Mouse (Mus musculus): Measurements from ENCODE around the gene Lysmd1. TPM values are rescaled to one million over a fixed set of nuclear protein-coding genes. Genes with fewer than 3 reads are reported as not detected.
"Not testable (repeated sequence)": the region's sequence is repeated elsewhere in the genome, so short reads cannot be mapped to it uniquely, and the experiment has no call there.

The Lysmd1 gene
- total RNA-seq (2021), result 10 to 100 TPM; 16.5 to 18.4 TPM

DNA sequence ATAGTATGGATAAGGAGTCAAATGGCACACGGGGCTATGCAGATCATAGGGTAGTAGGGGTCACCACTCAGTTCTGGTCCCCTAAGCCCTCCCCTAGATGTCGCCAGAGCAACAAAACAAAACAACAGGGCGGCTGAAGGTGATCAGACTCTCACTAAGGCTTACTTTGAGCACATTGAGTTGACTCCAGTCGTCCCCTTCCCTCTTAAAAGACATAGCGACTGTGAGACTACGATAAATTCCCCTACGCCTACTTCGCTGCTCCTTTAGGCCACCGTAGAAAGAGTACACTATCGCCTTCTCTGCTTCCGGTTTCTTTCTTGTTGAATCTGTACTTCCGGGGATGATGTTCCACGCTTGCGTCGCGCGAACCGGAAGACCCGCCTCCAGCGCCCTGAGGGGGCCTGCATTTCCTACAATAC, at the start of gene Lysmd1, which contains the start of gene Scnm1:
Gene Lysmd1, plus strand, starts transcription at position 409 of the 422 bp plus-strand sequence.
Gene Scnm1, minus strand, starts transcription at position 332 of the 422 bp plus-strand sequence.
- peak; percentile 68 to 70 for DNase-seq (ENCODE audit: extremely low spot score in 1 of 2, low spot score in 1 of 2)

DNA sequence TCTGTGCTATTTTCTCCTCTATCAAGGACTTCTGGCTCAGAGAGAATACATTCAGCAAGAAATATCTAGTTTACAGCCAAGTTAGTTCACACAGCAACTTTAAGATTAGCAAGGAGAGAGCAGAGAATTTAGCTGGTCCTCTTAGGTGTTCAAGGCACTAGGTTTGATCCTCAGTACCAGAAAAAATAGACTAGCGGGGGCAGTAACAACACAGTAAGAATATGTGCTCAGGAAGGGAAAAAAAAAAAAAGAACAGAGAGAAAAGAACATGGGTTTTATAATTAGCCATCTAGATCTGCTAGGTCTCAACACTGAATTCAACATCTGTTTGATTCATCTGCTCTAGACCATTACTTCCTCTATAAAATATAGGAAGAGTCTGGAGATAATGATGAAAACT, 45.8 kb upstream of the Lysmd1 start:
- no peak for DNase-seq (ENCODE audit: extremely low spot score in 1 of 2, low spot score in 1 of 2)

DNA sequence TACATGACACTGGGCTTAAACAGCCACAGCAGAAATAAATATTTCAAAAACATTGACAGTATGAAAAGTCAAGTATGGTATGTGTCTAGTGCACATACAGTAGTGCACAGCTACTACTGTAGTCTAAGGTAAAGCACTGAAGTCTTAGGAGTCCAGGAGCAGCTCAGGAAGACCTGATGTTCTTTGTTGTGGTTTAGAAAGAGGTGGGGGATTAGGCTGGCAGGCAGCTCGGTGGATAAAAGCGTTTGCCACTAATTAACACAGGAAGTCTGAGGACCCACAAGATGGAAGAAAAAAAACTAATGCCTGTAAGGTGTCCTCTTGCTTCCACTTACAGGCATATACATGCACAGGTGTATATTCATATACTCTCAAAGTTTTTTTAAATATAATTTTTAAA, 33.0 kb upstream of the Lysmd1 start:
- DNase-seq (ENCODE audit: extremely low spot score in 1 of 2, low spot score in 1 of 2), result no peak

DNA sequence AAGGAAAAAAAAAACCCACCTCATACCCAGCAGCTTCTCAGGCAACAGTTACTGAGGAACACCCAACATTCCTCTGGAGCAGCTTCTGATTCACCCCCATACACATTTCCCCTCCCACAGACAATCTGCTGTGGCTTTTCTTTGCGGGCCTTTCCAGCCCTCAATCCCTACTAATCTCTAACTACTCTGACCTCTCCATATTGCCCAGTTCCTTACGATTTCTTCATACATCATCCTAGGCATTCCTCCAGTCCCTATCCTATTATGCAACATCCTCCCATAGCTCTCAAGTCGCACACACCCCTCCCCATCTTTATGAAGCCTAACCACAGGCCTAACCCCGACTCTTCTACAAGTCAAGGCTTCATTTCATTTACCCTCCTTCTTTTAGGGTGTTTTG, 28.8 kb upstream of the Lysmd1 start:
- DNase-seq (ENCODE audit: extremely low spot score in 1 of 2, low spot score in 1 of 2), result peak in 1 of 2 experiments; percentile 37

DNA sequence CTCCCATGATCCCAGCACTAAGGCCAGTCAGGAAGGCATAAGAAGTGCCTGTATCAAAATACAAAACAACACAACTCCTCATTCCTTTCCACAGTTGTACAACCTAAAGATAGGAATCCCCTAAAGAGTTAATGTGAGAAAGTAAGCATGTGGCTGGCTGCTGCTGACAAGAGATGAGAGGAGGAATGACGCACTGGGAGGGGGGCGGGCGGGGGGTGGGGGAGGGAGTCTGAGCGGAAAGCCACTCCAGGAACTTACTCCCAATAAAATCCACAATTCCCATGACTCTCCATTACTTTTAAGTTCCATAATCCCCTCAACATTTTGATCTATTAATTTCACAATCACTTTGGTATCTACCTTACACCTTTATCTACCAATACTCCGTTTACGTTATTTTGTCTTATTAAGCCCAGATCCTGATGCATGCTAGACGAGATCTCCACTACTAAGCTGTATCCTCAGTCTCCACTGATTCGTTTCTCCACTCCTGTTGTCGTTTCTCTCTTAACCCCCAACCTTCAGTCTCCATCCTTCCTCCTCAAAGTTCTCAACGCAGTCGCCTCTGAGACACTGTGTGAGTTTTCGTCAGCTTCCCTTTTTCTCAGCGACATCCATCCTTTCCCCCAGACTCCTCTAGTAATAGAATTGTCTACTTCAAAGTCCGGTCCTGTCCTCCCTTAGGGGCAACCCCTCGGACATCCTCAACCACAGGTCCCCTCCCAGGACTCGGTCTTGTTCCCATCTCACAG, 28.1 kb upstream of the Lysmd1 start:
- no peak for DNase-seq (ENCODE audit: extremely low spot score in 1 of 2, low spot score in 1 of 2)

DNA sequence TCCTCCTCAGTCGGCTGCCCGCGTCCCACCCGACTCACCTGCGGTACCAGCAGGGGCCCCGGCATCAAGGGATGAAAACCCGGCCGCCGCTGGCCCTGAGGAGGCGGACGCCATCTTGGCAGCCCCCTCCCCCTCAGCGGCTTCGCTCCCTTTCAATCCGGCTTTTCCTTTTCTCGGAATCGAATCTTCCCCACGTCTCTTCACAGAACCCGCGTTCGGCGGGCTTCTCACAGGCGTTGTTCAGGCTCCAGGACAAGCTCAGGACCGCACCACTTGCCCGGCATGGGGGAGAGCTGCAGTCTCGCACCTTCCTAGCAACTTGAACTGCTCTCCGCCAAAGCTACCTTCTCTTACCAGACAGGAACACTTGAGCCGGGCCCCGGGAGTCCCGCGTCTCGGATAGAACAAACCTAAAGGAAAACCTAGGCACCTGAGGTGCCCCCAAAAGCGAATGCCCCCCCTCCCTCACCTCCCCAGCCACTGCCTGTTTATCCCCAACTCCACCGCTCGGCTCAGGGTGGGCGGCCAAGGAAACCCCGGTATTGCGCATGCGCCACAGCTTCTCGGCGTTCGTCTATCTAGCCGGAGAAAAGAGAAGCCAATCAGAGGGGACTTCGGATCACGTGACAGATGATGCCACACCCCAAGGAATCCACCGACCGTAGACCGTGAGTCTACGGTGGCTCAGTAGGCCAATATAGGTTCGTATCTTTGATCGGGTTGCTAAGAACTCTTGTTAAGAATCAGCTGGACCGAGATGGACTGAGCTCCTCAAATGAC, 27.4 kb upstream of the Lysmd1 start, which contains the start of gene Pip5k1a:
Gene Pip5k1a, minus strand, starts transcription at position 593 of the 780 bp plus-strand sequence.
- peak; percentile 89 to 92 for DNase-seq (ENCODE audit: extremely low spot score in 1 of 2, low spot score in 1 of 2)

DNA sequence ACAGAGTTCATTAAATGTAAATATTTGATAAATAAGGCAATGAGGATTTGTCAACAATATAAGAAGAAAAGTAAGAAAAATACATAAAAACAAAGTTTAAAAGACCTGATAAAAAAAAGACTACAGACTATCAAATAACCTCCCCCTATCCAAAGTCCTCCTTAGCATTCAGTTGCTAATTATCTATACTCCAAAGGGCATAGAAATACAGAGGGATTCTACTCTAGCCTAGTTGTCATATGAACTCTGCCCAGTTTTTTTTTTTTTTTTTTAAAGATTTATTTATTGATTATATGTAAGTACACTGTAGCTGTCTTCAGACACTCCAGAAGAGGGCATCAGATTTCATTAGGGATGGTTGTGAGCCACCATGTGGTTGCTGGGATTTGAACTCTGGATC, 26.6 kb upstream of the Lysmd1 start:
- DNase-seq (ENCODE audit: extremely low spot score in 1 of 2, low spot score in 1 of 2), result not testable (repeated sequence)

DNA sequence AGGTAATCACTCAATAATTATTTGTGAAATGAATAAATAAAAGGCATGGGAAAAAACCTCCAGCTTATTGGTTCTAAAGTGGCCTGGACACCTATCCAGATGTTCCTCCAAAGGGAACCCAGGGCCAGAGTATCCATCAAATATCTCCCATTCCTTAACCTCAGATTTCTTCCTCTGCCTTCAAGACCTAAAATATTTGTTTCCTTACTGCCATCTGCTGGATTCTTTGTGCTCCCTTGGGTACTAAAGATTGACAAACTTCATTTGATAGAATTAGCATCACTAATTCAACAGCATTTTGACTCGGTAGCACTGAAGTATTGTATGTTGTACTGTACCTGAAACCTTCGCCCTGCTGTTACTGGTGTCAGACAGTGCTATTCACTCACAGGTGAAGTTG, 26.0 kb upstream of the Lysmd1 start:
- DNase-seq (ENCODE audit: extremely low spot score in 1 of 2, low spot score in 1 of 2), result no peak

DNA sequence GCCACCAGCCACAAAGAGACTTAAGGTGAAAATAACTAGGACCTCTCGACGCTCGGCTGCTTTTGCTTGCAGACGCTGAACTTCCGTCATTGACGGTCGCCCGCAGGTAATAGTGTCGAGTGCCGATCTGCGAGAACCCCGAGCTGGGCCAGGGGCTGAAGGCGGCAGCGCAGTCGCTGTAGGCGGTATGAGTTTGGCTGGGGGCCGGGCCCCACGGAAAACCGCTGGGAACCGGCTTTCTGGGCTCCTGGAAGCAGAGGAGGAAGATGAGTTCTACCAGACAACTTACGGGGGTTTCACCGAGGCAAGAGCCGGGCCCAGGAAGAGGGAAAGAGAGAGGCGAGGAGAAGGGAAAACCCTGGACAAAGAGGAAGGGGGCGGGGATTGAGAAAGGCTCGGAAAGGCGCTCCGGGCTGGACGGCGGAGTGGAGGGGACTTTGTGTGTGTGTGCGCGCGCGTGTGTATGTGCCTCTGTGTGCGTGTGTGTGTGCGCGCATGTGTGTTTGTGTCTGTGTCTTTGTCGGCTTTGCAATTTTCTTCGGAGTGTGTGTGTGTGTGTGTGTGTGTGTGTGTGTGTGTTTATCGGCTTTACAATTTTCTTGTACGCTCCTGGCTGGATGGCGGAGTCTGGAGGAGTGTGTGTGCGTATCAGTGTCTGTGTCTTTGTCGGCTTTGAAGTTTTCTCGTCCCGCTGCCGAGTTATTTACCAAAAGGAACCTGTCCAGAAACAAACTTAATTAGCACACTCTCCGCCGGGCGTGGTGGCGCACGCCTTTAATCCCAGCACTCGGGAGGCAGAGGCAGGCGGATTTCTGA, 22.8 kb upstream of the Lysmd1 start, which contains the start of gene Vps72:
Gene Vps72, plus strand, starts transcription at position 112 of the 816 bp plus-strand sequence.
- DNase-seq (ENCODE audit: extremely low spot score in 1 of 2, low spot score in 1 of 2), result peak; percentile 81 to 85

DNA sequence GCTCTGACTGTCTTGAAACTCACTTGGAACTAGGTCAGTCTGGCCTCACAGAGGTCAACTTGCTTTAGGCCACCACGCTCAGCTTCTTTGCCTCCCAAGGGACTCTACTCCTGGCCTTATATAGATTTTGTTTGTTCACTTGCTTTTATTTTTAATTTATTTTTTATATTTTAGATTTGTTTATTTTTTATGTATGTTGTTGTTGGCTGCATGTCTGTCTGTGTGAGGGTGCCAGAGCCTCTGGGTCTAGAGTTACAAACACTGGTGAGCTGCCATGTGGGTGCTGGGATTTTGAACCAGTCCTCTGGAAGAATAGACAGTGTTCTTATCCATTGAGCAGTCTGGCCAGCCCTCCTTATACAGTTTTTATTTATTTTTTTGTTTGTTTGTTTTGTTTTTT, 21.1 kb upstream of the Lysmd1 start:
- DNase-seq (ENCODE audit: extremely low spot score in 1 of 2, low spot score in 1 of 2), result no peak

DNA sequence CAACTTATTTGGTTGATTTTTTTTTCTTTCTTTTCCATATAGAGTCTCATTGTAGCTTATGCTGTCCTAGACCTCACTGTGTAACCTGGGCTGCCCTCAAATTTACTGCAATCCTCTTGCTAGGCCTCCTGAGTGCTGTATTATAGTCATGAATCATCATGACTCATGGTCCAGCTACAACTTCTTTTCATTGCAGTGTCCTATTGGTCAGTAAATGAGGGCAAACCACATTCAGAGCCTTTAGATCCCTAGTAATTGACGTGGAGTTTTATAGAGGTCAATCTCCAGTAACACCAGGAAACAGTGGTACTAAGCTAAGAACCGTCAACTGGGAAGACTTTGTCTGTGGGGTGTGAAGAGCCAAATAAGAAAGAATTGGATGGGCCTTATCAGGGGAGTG, 16.1 kb upstream of the Lysmd1 start:
- DNase-seq (ENCODE audit: extremely low spot score in 1 of 2, low spot score in 1 of 2), result no peak

DNA sequence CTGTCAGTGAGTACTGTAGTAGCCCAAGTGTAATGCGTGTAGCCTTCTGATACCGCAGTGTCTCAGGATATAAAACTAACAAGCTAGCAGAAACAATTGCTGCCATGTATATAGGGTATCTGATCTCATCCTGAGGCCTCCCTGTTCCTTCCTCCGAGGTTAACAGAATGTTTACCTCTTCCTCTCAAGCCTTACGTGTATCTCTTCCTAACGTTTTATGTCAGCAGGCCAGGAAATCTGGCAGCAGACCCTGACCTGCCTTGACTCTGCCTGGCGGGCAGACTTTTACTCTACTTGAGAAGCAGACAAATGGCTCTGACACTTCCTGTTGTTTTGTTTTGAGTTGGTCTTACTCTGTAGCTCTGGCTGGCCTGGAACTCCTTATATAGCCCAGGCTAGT, 12.3 kb upstream of the Lysmd1 start:
- no peak for DNase-seq (ENCODE audit: extremely low spot score in 1 of 2, low spot score in 1 of 2)

DNA sequence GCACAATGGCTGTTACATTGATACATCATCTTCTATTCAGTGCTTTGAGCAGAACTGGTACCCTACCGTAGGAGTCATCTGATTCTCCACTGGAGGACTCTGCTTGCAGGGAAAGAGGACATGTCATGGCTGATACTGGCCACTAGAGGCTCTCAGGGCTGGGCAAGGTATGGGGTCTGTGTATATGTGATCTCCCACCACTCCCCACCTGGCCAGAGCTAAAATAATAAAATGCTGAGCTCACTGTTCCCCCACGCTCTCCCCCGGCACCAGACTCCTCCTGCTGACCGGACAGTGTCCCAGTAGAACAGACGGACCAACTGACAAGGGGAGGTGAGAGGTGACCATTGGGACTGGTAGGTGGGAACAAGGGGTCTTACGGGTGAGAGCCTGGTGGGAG, 9.6 kb upstream of the Lysmd1 start, which contains the start of gene Tmod4:
Gene Tmod4, plus strand, starts transcription at position 231 of the 400 bp plus-strand sequence.
- no peak for DNase-seq (ENCODE audit: extremely low spot score in 1 of 2, low spot score in 1 of 2)

DNA sequence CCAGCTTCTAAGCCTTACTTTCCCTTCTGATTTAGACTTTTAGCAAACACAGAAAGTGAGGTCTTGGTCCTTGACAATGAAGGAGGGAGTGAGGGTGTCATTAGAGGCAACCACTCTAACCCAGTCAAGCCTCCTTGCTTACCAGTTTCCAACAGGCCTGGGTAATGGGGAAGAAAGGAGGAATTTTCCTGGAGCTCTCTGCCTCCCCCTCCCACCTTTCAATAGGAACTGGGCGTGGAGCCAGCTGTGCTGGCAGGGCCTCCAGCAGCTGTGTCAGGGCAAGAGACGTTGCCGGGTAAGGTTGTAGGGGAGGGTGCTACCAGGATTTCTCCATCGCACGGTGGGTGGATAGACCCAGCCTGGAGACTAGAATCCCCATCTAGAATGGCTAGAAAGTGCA, 8.9 kb upstream of the Lysmd1 start:
- peak in 1 of 2 experiments; percentile 45 for DNase-seq (ENCODE audit: extremely low spot score in 1 of 2, low spot score in 1 of 2)

DNA sequence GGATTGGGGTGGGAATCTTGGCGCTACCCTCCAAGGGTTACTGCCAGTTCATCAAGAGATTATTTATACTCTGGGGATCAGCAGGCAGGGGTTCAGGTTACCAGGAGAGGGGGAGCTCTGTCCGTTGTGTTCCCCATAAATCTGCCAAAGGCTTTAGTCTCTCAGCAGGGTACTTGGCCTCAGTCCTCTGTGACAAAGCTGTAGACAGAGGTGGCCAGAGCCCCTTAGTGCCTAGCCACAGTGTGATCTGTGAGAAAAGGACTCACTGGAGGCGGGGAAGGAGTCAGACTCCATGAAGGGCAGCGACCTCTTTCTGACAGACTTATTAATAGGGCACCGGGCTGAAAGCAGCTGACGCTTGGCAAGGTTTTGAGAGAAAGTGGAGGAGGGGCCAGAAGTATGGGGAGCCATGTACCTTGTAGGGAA, 4.6 kb upstream of the Lysmd1 start:
- DNase-seq (ENCODE audit: extremely low spot score in 1 of 2, low spot score in 1 of 2), result no peak

DNA sequence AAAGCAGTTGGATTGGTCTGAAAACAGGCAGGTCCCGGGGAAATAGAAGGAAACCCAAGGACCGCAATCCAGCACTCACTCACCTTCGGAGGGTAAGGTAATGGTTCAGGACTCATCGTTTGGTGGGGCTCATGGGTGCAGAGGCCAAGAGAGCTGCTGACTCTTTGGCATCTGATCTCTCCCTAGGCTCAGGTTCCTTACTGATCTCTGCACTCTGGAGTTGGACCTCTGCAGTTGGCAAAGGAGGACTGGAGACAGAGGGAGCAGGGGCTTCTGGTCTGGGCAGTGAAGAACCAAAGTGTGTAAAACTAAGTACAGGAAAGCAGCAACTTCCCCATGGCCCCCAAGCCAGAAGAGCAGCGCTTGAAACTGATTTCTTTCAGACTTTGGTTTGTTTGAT, 3.8 kb upstream of the Lysmd1 start:
- DNase-seq (ENCODE audit: extremely low spot score in 1 of 2, low spot score in 1 of 2), result no peak

DNA sequence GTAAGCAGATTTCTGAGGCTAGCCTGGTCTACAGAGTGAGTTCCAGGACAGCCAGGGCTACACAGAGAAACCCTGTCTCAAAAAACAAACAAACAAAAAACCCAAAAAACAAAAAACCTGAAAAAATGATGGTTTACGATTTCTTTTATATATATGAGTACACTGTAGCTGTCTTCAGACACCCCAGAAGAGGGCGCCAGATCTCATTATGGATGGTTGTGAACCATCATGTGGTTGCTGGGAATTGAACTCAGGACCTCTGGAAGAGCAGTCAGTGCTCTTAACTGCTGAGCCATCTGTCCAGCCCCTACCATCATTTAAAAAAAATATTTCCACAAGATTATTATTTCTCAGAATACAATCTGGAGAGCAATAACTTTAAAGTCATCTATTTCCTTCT, 1.5 kb upstream of the Lysmd1 start:
- DNase-seq (ENCODE audit: extremely low spot score in 1 of 2, low spot score in 1 of 2), result not testable (repeated sequence)

DNA sequence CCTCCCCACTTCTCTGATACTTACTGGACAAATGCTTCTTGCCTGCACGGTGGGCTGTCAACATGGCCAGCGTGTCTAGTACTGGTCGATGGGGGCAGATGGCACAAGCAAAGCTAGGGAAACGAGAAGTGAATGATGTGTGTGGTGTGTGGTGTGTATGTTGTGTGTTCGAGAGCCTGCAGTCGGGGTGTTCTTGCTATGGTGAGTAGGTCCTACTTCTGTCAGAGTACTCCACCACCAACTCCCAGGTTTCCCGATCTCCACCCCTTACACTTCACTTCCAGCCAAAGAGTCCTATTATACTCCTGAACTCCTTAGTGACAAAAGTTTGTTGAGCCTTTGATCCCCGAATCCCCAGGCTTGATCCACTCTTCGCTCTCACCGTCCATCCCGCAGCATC, 712 bp upstream of the Lysmd1 start:
- DNase-seq (ENCODE audit: extremely low spot score in 1 of 2, low spot score in 1 of 2), result no peak

DNA sequence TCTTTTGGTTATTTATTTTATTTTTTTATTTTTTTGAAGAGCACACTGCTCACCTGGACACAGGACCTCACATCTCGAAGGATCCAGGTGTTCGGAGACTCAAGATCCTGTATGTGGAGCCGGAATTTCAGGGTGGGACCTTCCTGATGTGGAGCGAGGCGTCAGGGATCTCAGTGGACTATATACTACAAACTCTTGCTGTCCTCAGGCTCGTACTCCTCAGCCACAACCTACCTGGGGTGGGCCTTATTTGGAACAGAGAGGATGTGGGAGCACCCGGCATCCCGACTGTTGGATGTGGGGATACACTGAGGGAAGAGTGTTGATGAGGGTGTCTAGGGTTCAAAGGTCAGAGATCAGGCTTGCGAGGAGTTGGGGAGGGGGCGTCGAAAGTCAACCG, 245 bp downstream of the Lysmd1 start:
- DNase-seq (ENCODE audit: extremely low spot score in 1 of 2, low spot score in 1 of 2), result not testable (repeated sequence)

DNA sequence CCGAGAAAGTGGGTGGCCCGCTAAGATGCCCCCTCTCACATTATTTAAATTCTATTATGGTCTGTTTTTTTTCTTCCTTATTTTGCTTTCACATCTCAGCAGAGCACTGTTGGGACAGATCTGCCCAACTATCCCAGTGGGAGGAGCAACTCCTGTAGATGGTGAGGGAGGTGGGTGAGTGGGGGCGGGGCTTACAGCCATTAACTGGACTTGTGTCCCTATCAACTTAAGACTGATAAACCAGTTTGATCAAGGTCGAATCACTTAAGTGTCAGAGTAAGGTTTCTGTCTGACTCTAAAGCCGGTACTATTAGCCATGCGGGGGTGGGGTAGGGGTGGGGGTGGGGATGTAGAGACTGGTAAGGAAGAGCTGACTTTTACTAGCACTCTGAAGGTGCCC, 1.1 kb downstream of the Lysmd1 start:
- peak in 1 of 2 experiments; percentile 40 for DNase-seq (ENCODE audit: extremely low spot score in 1 of 2, low spot score in 1 of 2)

Data from layer of hippocampus, postnatal 25 days (tissue).